Mouse (Mus musculus) ovary, adult 2 months (tissue): ENCODE data around the gene Nkx2-1. TPM values are rescaled to one million over a fixed set of nuclear protein-coding genes. Genes with fewer than 3 reads are reported as not detected.

Experiments
- polyA plus RNA-seq: library from polyadenylated mRNA; depleted of rRNA; stranded (reverse); fragments of >200 nt; gene quantifications from 2 replicates; pipeline ENCODE4 v1.2.3, GENCODE M21; 2012; rRNA removed

Nkx2-1 gene
- polyA plus RNA-seq: 0.07 TPM in 1 of 2 replicates, not detected in the other

DNA sequence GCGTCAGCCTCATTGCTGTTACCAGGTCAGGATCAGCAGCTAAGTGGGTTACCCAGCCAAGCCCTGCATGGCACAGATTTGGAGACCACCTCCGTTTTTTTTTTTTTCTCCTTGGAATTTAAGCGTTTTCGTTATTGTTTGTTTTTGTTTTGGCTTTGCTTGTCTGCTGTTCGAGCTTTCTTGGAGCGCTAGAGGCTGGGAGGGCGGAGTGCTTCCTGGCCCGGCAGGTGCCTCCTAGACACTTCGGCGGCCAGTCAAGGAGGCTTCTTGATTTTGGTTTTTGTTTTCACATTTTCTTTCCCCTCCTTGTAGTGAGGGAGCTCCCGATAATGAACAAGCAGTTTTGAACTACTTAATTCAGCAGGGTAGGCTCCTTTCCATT, at the start of gene Nkx2-1:
Gene Nkx2-1, minus strand, starts transcription at position 25 of the 382 bp plus-strand sequence.

Other genes starting within 250 kb of the Nkx2-1 start
- 5.1 and 10.1 TPM in 2 replicates for gene Mbip, start 191.0 kb downstream of the Nkx2-1 start, polyA plus RNA-seq
- 0.36 and 0.53 TPM in 2 replicates for gene Nkx2-9, start 76.4 kb upstream of the Nkx2-1 start, polyA plus RNA-seq
- 0.06 TPM in 1 of 2 replicates, not detected in the other for gene Pax9, start 154.9 kb upstream of the Nkx2-1 start, polyA plus RNA-seq